Mouse (Mus musculus): ENCODE data around the gene Urgcp. TPM values are rescaled to one million over a fixed set of nuclear protein-coding genes. Genes with fewer than 3 reads are reported as not detected.
A peak's percentile ranks its signal among the peaks of the same experiment; 100 is the strongest.

Urgcp gene
- polyA plus RNA-seq, 1 experiment from 2014 or later, result 21.4 TPM

DNA sequence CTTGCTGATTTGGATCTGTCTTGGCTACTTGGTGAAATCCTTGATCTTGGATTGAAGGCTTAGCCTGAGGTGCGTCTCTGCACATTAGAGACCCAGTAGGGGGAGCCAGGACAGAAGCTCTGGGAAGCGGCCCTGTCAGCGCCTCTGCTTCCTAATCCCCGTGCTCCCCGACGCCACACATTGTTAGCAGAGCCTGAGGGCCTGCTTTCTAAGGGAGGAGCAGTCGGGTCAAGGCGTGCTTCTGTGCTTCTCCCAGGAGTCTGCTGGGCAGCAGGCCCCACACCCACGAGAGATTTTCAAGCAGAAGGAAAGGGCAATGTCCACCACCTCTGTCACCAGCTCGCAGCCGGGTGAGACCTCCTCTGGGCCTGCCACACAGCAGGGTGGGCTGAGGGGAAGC lies 35.2 kb upstream of the Urgcp start:
- no peaks in the 10 kb centered on the region for H3K27me3 ChIP-seq (replicated peaks)
- ATAC-seq, result no peak
- 0 out of 2 replicates have a peak, but pooled peaks cover 9% of the 10 kb centered on the region for H3K4me1 ChIP-seq (replicated peaks)
- no peak overlapping the region for H3K9ac ChIP-seq
- H3K4me3 ChIP-seq (replicated peaks), result no peak overlapping the region
- no peaks in the 10 kb centered on the region for H3K9me3 ChIP-seq
- H3K4me2 ChIP-seq (replicated peaks), result no peak overlapping the region
- no peak overlapping the region for H3K27ac ChIP-seq
- 80% methylated on average over 11 of the region's 11 CpGs for whole genome bisulfite sequencing
- H3K36me3 ChIP-seq, result peaks cover 56% of the 10 kb centered on the region

DNA sequence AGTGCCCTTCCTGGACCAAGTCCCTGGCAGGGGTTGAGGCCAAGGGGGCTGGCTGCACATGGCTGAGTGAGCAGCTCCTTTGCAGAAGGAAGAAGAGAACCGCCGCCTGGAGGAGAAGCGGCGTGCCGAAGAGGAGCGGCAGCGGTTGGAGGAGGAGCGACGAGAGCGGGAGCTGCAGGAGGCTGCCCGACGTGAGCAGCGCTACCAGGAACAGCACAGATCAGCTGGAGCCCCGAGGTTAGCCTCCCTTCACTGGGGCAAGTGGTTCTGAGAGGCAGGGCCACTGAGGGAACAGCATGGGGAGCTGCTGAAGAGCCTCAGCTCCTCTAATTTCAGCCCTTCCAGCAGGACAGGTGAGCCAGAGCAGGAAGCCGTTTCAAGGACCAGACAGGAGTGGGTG lies 34.8 kb upstream of the Urgcp start:
- ATAC-seq, result no peak
- H3K9ac ChIP-seq, result no peak overlapping the region
- H3K4me2 ChIP-seq (replicated peaks), result no peak overlapping the region
- H3K9me3 ChIP-seq, result no peaks in the 10 kb centered on the region
- WGBS, result 87% methylated on average over 15 of the region's 15 CpGs
- no peak overlapping the region for H3K4me3 ChIP-seq (replicated peaks)
- peaks cover 58% of the 10 kb centered on the region for H3K36me3 ChIP-seq
- no peaks in the 10 kb centered on the region for H3K27me3 ChIP-seq (replicated peaks)
- 0 out of 2 replicates have a peak, but pooled peaks cover 5% of the 10 kb centered on the region for H3K4me1 ChIP-seq (replicated peaks)
- no peak overlapping the region for H3K27ac ChIP-seq

DNA sequence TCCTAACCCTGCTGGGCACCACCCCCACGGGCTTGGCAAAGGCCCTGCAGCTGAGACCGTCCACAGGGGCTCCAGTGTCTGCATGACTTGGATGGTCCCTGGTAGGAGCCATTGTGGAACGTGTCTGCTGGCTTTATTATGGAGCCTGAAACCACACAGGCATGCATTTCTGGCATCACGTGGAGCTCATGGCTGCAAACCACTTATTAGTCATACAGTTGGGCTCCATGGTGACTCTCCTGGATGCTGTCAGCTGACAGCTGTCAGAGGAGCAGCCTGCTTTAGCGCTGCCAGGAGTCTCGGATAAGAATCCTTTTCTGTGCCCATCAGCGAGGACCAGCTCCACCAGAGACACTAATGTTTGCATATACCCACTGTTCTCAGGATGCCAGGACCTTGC lies 33.5 kb upstream of the Urgcp start:
- H3K4me1 ChIP-seq (replicated peaks), result no peaks in the 10 kb centered on the region
- ATAC-seq, result no peak
- H3K27me3 ChIP-seq (replicated peaks), result no peaks in the 10 kb centered on the region
- H3K4me3 ChIP-seq (replicated peaks), result no peak overlapping the region
- 89% methylated on average over 7 of the region's 7 CpGs for WGBS
- H3K36me3 ChIP-seq, result peaks cover 61% of the 10 kb centered on the region
- no peaks in the 10 kb centered on the region for H3K9me3 ChIP-seq
- no peak overlapping the region for H3K4me2 ChIP-seq (replicated peaks)
- H3K9ac ChIP-seq, result no peak overlapping the region
- H3K27ac ChIP-seq, result no peak overlapping the region

DNA sequence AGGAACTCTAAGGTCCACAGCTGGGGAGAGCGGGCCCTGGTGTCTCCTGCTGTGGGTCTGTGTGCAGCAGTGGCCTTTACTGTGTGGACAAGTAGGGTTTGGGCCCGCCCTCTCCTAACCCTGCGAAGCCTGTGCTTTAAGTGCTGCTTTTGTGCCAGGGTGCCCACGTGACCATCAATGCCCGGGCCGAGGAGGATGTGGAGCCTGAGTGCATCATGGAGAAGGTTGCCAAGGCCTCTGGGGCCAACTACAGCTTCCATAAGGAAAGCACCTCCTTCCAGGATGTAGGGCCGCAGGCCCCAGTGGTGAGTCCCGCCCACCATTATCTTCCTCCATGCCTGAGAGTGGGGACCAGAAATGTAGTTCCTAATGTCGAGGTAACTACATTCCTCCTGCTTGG lies 33.1 kb upstream of the Urgcp start:
- Histone ChIP-seq H3K4me2 (replicated peaks) (no peak overlapping the region), H3K36me3 (peaks cover 57% of the 10 kb centered on the region), H3K4me1 (replicated peaks) (no peaks in the 10 kb centered on the region), H3K27ac (no peak overlapping the region), H3K9ac (no peak overlapping the region), H3K4me3 (replicated peaks) (no peak overlapping the region), H3K9me3 (no peaks in the 10 kb centered on the region), H3K27me3 (replicated peaks) (no peaks in the 10 kb centered on the region)
- 88% methylated on average over 9 of the region's 9 CpGs for WGBS
- ATAC-seq, result no peak

DNA sequence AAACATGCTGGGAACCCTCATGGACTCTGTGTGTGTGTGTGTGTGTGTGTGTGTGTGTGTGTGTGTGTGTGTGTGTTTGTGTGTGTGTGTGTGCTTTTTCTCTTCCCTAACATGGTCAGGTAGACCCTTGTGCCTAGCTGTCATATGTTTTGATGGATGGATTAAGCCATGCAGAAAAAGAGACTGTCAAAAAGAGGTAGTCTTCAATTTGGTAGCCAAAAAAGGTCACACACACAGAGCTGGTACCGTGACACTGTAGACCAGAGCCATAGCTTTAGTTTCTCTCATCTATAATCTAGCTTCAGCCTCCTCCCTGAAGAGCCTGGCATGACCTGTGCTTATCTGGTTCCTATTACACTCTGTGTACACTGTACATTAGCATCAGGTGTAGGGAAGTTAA lies 28.3 kb upstream of the Urgcp start:
- H3K27me3 ChIP-seq (replicated peaks), result no peaks in the 10 kb centered on the region
- H3K27ac ChIP-seq, result no peak overlapping the region
- H3K4me2 ChIP-seq (replicated peaks), result no peak overlapping the region
- H3K9ac ChIP-seq, result no peak overlapping the region
- ATAC-seq, result no peak
- no peaks in the 10 kb centered on the region for H3K9me3 ChIP-seq
- no peak overlapping the region for H3K4me3 ChIP-seq (replicated peaks)
- peaks cover 20% of the 10 kb centered on the region for H3K36me3 ChIP-seq
- peaks cover 15% of the 10 kb centered on the region for H3K4me1 ChIP-seq (replicated peaks)
- 86% methylated on average over 1 of the region's 1 CpGs for WGBS

DNA sequence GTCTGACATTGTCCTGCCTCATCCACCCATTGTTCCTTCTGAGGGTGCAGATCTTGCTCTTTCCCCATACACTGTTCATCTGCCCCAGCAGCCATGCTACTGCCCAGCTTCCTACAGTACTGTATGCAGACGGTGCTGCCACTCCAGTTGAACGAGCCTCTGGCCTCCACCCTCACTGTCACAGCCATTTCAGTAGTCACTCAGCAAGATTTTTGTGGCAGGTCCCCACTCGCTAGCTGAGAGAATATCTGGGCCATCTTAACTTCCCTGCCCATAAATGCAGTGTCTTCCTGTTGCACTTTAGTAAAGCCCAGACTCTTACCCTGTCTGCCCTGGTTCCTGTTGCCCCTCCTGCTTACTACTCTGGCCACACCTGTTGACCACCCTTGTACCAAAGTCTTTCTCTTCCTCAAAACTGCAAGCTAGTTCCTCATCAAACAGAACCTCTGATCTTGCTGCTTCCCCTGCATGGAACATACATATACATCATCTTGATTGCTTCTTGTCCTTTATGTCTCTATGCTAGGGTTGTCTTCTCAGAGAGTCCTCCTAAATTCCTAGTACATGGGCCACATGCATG lies 27.7 kb upstream of the Urgcp start:
- no peak for ATAC-seq
- 75% methylated on average over 3 of the region's 3 CpGs for WGBS
- Histone ChIP-seq H3K4me3 (replicated peaks) (peak overlapping the region; percentile 61), H3K27ac (peak overlapping the region; percentile 93; the same call in 1 of the 2 replicates), H3K4me1 (replicated peaks) (peaks cover 15% of the 10 kb centered on the region), H3K4me2 (replicated peaks) (peak overlapping the region; percentile 77), H3K27me3 (replicated peaks) (no peaks in the 10 kb centered on the region), H3K36me3 (peaks cover 17% of the 10 kb centered on the region), H3K9me3 (no peaks in the 10 kb centered on the region), H3K9ac (peak overlapping the region; percentile 74; the same call in 1 of the 2 replicates)

DNA sequence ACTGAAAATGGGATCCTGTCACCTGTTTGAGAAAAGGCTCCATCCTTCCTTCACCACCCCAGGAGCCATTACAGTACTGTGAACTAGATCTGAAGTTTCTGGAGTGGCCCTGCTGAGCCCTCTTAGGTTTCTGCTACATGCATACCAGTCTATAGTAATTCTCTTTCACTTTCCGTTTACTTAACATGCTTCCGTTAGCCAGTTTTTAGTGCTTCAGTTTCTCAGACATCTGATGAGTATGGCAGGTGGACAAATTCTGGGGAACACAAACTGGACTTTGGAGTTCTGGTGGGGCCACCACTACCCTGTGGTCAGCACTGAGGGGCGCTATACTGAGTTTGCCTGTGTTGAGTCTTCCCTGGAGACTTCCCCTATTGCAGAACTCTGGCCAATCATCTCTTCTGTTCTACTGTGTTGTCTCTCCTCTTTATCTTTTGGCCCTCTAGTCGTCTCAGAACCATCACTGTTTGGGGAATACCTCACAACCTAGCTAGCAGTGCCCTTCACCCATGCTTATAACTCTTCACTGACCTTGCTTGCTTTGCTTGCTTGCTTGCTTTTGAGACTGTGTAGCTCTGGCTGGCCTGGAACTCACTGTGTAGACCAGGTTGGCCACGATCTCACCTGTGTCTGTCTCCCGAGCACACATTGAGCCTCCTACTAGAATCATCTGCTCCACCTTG lies 27.0 kb upstream of the Urgcp start:
- peaks cover 15% of the 10 kb centered on the region for H3K4me1 ChIP-seq (replicated peaks)
- no peaks in the 10 kb centered on the region for H3K27me3 ChIP-seq (replicated peaks)
- WGBS, result 58% methylated on average over 6 of the region's 6 CpGs
- ATAC-seq, result peak; percentile 8; the same call in 1 of the 2 replicates
- H3K9me3 ChIP-seq, result no peaks in the 10 kb centered on the region
- H3K9ac ChIP-seq, result peak overlapping the region; percentile 74
- peak overlapping the region; percentile 93 for H3K27ac ChIP-seq
- H3K4me3 ChIP-seq (replicated peaks), result peak overlapping the region; percentile 61
- peaks cover 16% of the 10 kb centered on the region for H3K36me3 ChIP-seq
- H3K4me2 ChIP-seq (replicated peaks), result peak overlapping the region; percentile 77

DNA sequence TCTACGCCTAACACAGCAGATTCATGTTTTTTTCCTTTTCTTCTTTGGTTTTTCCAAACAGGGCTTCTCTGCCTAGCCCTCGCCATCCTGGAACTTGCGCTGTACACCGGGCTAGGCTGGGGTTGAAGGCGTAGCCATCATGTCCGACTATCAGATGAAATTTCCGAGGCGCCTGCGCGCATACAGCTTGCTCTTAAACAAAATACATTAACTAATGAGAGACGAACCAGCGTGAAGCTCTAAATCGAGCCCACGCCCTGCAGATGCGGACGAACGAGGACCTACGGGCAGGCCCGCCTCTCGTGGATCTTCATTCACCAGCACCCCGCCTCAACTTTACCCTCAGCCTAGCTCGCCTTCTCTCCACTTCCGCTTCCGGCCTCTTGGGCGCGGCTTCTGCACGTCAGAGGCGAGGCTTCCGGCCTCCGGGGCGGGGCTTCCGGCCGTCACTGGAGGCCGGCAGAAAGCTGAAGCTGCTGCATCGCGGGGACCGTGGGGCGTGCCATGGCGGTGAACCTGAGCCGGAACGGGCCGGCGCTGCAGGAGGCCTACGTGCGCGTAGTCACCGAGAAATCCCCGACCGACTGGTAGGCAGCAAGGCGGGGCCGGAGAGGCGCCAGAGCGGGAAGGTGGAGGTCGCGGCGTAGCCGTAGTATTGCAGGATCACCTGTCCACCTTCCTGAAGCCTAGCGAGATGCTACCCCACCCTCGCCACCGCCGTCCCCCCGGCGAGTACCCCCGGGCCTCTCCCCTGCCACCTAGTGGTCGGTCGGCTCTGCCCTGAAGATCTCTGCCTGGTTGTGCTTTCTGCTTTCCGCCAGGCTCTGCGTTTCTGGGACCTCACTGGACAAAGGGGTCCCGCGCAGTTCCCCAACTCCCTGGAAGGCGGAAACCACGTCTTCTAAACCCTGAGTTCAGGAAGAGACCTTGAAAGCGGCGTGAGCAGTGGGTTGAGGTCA lies 26.2 kb upstream of the Urgcp start, which contains the start of gene Dbnl:
Gene Dbnl (plus strand): TSS at position 433 of the 959 bp plus-strand sequence.
- Histone ChIP-seq H3K36me3 (peaks cover 8% of the 10 kb centered on the region), H3K4me3 (replicated peaks) (peak within 1 kb of the TSS; percentile 61), H3K9ac (peak within 1 kb of the TSS; percentile 74), H3K27me3 (replicated peaks) (no peaks in the 10 kb centered on the region), H3K4me2 (replicated peaks) (peak within 1 kb of the TSS; percentile 77), H3K9me3 (no peaks in the 10 kb centered on the region), H3K4me1 (replicated peaks) (peaks cover 15% of the 10 kb centered on the region), H3K27ac (peak within 1 kb of the TSS; percentile 93)
- peak; percentile 97 for ATAC-seq
- WGBS, result under 1% methylated on average over 74 of the region's 74 CpGs

DNA sequence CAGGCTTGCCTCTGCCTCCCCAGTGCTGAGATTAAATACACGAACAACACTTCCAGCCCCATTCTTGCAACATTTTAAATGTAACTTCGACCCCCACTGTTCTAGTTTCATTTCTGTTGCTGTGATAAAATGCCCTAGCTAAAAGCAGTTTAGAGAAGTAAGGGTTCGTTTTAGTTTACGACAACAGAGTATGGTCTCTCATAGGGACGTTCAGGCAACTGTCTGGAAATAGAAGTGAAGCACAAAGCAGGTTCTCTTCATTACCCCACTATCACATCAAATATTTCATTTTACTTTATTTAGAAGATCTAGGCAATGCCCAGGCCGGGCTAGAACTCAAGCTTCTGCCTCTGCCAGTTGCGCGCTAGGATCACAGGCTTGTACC lies 25.5 kb upstream of the Urgcp start:
- Histone ChIP-seq H3K4me1 (replicated peaks) (peaks cover 15% of the 10 kb centered on the region), H3K9me3 (no peaks in the 10 kb centered on the region), H3K4me3 (replicated peaks) (peak overlapping the region; percentile 61), H3K27ac (peak overlapping the region; percentile 93), H3K4me2 (replicated peaks) (peak overlapping the region; percentile 77), H3K27me3 (replicated peaks) (no peaks in the 10 kb centered on the region), H3K9ac (peak overlapping the region; percentile 74), H3K36me3 (peaks cover 6% of the 10 kb centered on the region)
- no peak for ATAC-seq
- WGBS, result 37% methylated on average over 8 of the region's 8 CpGs

DNA sequence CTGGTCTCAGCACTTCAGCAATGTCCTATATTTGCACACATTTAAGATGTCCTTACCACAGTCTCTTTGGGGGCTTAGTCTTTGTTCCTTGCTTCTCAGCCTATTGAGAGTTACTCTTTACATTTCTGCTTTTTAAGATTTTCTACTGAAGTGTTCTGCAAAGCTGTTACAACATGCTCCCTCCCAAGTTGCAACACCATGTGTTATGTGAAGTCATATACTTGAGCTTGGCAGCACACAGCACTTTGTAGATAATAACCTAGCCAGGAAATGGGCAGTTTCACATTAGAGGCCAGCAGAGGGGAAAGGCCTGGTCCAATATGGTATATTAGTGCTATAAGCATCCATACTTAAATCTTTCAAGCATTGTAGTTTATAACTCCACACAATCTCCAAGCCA lies 23.6 kb upstream of the Urgcp start:
- H3K27me3 ChIP-seq (replicated peaks), result no peaks in the 10 kb centered on the region
- no peak overlapping the region for H3K27ac ChIP-seq
- H3K9me3 ChIP-seq, result no peaks in the 10 kb centered on the region
- H3K4me3 ChIP-seq (replicated peaks), result no peak overlapping the region
- no peaks in the 10 kb centered on the region for H3K36me3 ChIP-seq
- H3K4me2 ChIP-seq (replicated peaks), result no peak overlapping the region
- peaks cover 15% of the 10 kb centered on the region for H3K4me1 ChIP-seq (replicated peaks)
- H3K9ac ChIP-seq, result no peak overlapping the region
- no peak for ATAC-seq

DNA sequence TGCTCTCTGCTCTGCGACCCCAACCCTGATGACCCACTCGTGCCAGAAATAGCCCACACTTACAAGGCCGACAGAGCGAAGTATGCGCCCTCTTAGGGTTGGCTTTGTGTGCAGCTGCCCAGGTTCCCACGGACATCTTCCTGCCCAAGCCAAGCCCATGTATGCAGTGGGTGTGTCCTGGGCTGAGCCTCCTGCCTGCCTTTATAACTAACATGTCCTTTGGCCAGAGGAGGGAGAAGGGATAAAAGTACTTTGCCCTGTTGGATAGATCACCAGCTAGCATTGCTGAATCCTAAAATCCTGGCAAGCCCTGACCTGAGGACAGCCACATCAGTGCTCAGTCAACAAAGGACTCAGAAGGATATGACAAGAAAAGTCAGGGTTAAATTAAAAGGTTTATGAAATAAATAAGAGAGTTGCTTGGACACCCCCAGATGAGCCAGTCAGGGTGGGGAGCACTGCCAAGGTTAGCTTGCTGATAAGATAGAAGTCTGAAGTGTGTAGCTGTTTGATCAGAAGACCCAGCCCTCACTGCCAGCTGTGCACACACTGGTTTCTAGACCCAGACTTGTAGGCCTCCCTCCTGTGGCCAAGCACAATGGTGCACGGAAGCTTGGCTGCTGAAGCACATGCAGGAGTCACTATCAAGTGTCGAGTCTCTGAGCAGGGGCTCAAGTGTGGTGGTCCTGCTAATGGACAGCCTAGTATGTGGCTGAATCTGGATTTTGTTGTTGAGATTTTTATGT lies 20.2 kb upstream of the Urgcp start:
- Histone ChIP-seq H3K4me2 (replicated peaks) (peak overlapping the region; percentile 0; the same call in 1 of the 2 replicates), H3K36me3 (no peaks in the 10 kb centered on the region)

More for the DNA sequence above, 20.2 kb upstream of the Urgcp start:
- H3K9ac ChIP-seq, result no peak overlapping the region
- 54% methylated on average over 8 of the region's 8 CpGs for WGBS
- H3K27me3 ChIP-seq (replicated peaks), result no peaks in the 10 kb centered on the region
- ATAC-seq, result peak; percentile 94
- no peaks in the 10 kb centered on the region for H3K9me3 ChIP-seq
- H3K4me3 ChIP-seq (replicated peaks), result no peak overlapping the region
- 0 out of 2 replicates have a peak, but pooled peaks cover 2% of the 10 kb centered on the region for H3K4me1 ChIP-seq (replicated peaks)
- peak overlapping the region; percentile 70 for H3K27ac ChIP-seq
